8 mouse cellular contexts compared by ENCODE assay signal in the genomic region with DNA sequence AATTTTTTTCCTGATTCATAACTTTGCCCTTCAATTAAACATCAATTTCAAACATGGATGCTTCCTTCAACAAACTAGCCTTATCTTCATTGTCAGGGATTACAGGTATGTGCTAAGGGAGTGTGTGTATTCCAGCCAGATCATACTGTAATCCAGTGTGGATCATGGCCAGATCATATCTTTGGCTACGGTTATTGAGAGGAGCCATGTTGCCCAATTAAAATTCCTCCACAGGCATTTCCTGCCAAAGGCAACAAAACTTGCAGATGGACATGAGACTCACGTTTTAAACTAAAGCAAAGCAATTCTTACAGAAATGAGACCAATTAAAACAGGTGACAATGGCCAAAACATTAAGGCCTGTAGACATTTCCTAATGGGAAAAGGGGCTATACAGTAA. TPM values are rescaled to one million over a fixed set of nuclear protein-coding genes. Genes with fewer than 3 reads are reported as not detected.
DNase-seq lines count a peak whose midpoint lies in the region; ATAC-seq lines count a peak whose summit lies in the region.

No protein-coding gene starts in this region.

- H3K36me3 ChIP-seq in kidney, embryonic 15.5 days, result no peaks in the 10 kb centered on the region; the same call in 1 of the 2 replicates
- H3K36me3 ChIP-seq in embryonic facial prominence, embryonic 11.5 days (replicated peaks; ENCODE audit: control insufficient read depth, insufficient read depth, low read depth, low read length), result no peaks in the 10 kb centered on the region; the same call in 1 of the 2 replicates
- H3K36me3 ChIP-seq in hindbrain, embryonic 15.5 days, result no peaks in the 10 kb centered on the region
- H3K36me3 ChIP-seq in midbrain, embryonic 14.5 days (ENCODE audit: control insufficient read depth, insufficient read depth, low read length), result no peaks in the 10 kb centered on the region

- H3K4me1 ChIP-seq in kidney, embryonic 15.5 days, result peaks cover 22% of the 10 kb centered on the region
- H3K4me1 ChIP-seq in embryonic facial prominence, embryonic 11.5 days (ENCODE audit: control insufficient read depth, insufficient read depth, low read length), result no peaks in the 10 kb centered on the region
- H3K4me1 ChIP-seq in hindbrain, embryonic 15.5 days (replicated peaks), result peaks cover 35% of the 10 kb centered on the region
- H3K4me1 ChIP-seq in midbrain, embryonic 14.5 days (ENCODE audit: control insufficient read depth, insufficient read depth, low read length), result peaks cover 16% of the 10 kb centered on the region

- intact Hi-C loops in gastrocnemius, postnatal 36 days (cut with DNase I), result loop anchor here (5.0 kb wide), 1 partner anchor 34 kb away; a partner anchor contains a TSS

- H3K27me3 ChIP-seq in kidney, embryonic 15.5 days, result no peaks in the 10 kb centered on the region
- no peaks in the 10 kb centered on the region for H3K27me3 ChIP-seq in embryonic facial prominence, embryonic 11.5 days (ENCODE audit: control insufficient read depth, insufficient read depth, low read length)
- no peaks in the 10 kb centered on the region for H3K27me3 ChIP-seq in hindbrain, embryonic 15.5 days
- no peaks in the 10 kb centered on the region for H3K27me3 ChIP-seq in midbrain, embryonic 14.5 days (ENCODE audit: control insufficient read depth, insufficient read depth, low read length)

- no peak for ATAC-seq in kidney, embryonic 15.5 days (replicated peaks; ENCODE audit: low FRiP score)
- no peak for ATAC-seq in embryonic facial prominence, embryonic 11.5 days (replicated peaks; ENCODE audit: insufficient number of reproducible peaks, low FRiP score, low TSS enrichment, low read depth)
- ATAC-seq in hindbrain, embryonic 15.5 days (ENCODE audit: low FRiP score, low read depth), result no peak
- ATAC-seq in midbrain, embryonic 14.5 days (ENCODE audit: low FRiP score, low TSS enrichment), result no peak

- H3K4me2 ChIP-seq in kidney, embryonic 15.5 days, result peak overlapping the region; percentile 57
- peak overlapping the region; percentile 25; the same call in 1 of the 2 replicates for H3K4me2 ChIP-seq in embryonic facial prominence, embryonic 11.5 days (ENCODE audit: low read depth, low read length)
- H3K4me2 ChIP-seq in hindbrain, embryonic 15.5 days, result peak overlapping the region; percentile 58
- H3K4me2 ChIP-seq in midbrain, embryonic 14.5 days (ENCODE audit: low read length), result peak overlapping the region; percentile 60

- H3K9ac ChIP-seq in kidney, embryonic 15.5 days, result no peak overlapping the region
- H3K9ac ChIP-seq in embryonic facial prominence, embryonic 11.5 days (replicated peaks; ENCODE audit: low read length), result no peak overlapping the region
- H3K9ac ChIP-seq in hindbrain, embryonic 15.5 days, result peak overlapping the region; percentile 38; the same call in 1 of the 2 replicates
- H3K9ac ChIP-seq in midbrain, embryonic 14.5 days (replicated peaks; ENCODE audit: low read length), result peak overlapping the region; percentile 53; the same call in 1 of the 2 replicates

- H3K27ac ChIP-seq in kidney, embryonic 15.5 days, result no peak overlapping the region
- H3K27ac ChIP-seq in embryonic facial prominence, embryonic 11.5 days (replicated peaks; ENCODE audit: low read depth, low read length), result no peak overlapping the region
- no peak overlapping the region for H3K27ac ChIP-seq in hindbrain, embryonic 15.5 days (replicated peaks)
- peak overlapping the region; percentile 74 for H3K27ac ChIP-seq in midbrain, embryonic 14.5 days (replicated peaks; ENCODE audit: low read depth, low read length)

- WGBS in kidney, embryonic 15.5 days, result 47% methylated on average over 2 of the region's 2 CpGs
- WGBS in embryonic facial prominence, embryonic 11.5 days, result 58% methylated on average over 2 of the region's 2 CpGs
- WGBS in hindbrain, embryonic 15.5 days, result 58% methylated on average over 2 of the region's 2 CpGs
- 80% methylated on average over 2 of the region's 2 CpGs for WGBS in midbrain, embryonic 14.5 days

- H3K4me3 ChIP-seq in kidney, embryonic 15.5 days (replicated peaks), result peak overlapping the region; percentile 78
- H3K4me3 ChIP-seq in embryonic facial prominence, embryonic 11.5 days (ENCODE audit: low read depth, low read length), result peak overlapping the region; percentile 22; the same call in 1 of the 2 replicates
- peak overlapping the region; percentile 67; the same call in 1 of the 2 replicates for H3K4me3 ChIP-seq in hindbrain, embryonic 15.5 days
- H3K4me3 ChIP-seq in midbrain, embryonic 14.5 days (replicated peaks; ENCODE audit: low read depth, low read length), result peak overlapping the region; percentile 93; the same call in 1 of the 2 replicates

- DNase-seq in kidney, postnatal 14 days, result no peak
- no peak for DNase-seq in embryonic facial prominence, embryonic 11.5 days (ENCODE audit: low spot score)
- DNase-seq in midbrain, embryonic 14.5 days, result no peak
- DNase-seq in ovary, postnatal 14 days (ENCODE audit: low spot score), result no peak
- DNase-seq in gastrocnemius, postnatal 36 days, result no peak
- DNase-seq in adrenal gland, postnatal 10 days, result no peak

- H3K9me3 ChIP-seq in kidney, embryonic 15.5 days (replicated peaks), result no peaks in the 10 kb centered on the region
- no peaks in the 10 kb centered on the region for H3K9me3 ChIP-seq in embryonic facial prominence, embryonic 11.5 days (replicated peaks; ENCODE audit: control insufficient read depth, low read length)
- no peaks in the 10 kb centered on the region for H3K9me3 ChIP-seq in hindbrain, embryonic 15.5 days
- no peaks in the 10 kb centered on the region for H3K9me3 ChIP-seq in midbrain, embryonic 14.5 days (ENCODE audit: control insufficient read depth, low read length)

RNA-seq across cellular contexts. Expression of a gene that starts 0.9 kb away (rescaled TPM):
- polyA plus RNA-seq in kidney, embryonic 15.5 days (2015; fragmentation: Nextera tagmentation; extraction: Ambion mirVana), result 15.9 and 16.6 TPM in 2 replicates
- 14.4 and 16.2 TPM in 2 replicates for polyA plus RNA-seq in embryonic facial prominence, embryonic 11.5 days (2014; fragmentation: Nextera tagmentation; extraction: Ambion mirVana)
- 21.8 and 22.3 TPM in 2 replicates for polyA plus RNA-seq in hindbrain, embryonic 15.5 days (2015; fragmentation: Nextera tagmentation; extraction: Ambion mirVana)
- 23.0 and 23.5 TPM in 2 replicates for polyA plus RNA-seq in midbrain, embryonic 14.5 days (2014; fragmentation: Nextera tagmentation; extraction: Ambion mirVana)
- total RNA-seq in gastrocnemius, postnatal 36 days (2021), result 10 to 100 TPM; 16.3 to 17.4 TPM
- total RNA-seq in adrenal gland, postnatal 10 days (2021), result 10 to 100 TPM; 40.8 to 44.2 TPM

RNA-seq across cellular contexts. Expression of a gene that starts 27.7 kb away (rescaled TPM):
- not detected in 2 replicates for polyA plus RNA-seq in kidney, embryonic 15.5 days (2015; fragmentation: Nextera tagmentation; extraction: Ambion mirVana)
- polyA plus RNA-seq in embryonic facial prominence, embryonic 11.5 days (2014; fragmentation: Nextera tagmentation; extraction: Ambion mirVana), result not detected in 2 replicates
- polyA plus RNA-seq in hindbrain, embryonic 15.5 days (2015; fragmentation: Nextera tagmentation; extraction: Ambion mirVana), result not detected in 2 replicates
- polyA plus RNA-seq in midbrain, embryonic 14.5 days (2014; fragmentation: Nextera tagmentation; extraction: Ambion mirVana), result not detected in 2 replicates
- under 1 TPM; 0.27 to 0.31 TPM for total RNA-seq in gastrocnemius, postnatal 36 days (2021)
- under 1 TPM; 0.18 to 0.30 TPM for total RNA-seq in adrenal gland, postnatal 10 days (2021)

RNA-seq across cellular contexts. Expression of a gene that starts 34.5 kb away (rescaled TPM):
- polyA plus RNA-seq in kidney, embryonic 15.5 days (2015; fragmentation: Nextera tagmentation; extraction: Ambion mirVana), result 22.5 TPM in 2 replicates
- polyA plus RNA-seq in embryonic facial prominence, embryonic 11.5 days (2014; fragmentation: Nextera tagmentation; extraction: Ambion mirVana), result 17.3 TPM in 2 replicates
- polyA plus RNA-seq in hindbrain, embryonic 15.5 days (2015; fragmentation: Nextera tagmentation; extraction: Ambion mirVana), result 26.6 and 27.8 TPM in 2 replicates
- 19.2 and 24.5 TPM in 2 replicates for polyA plus RNA-seq in midbrain, embryonic 14.5 days (2014; fragmentation: Nextera tagmentation; extraction: Ambion mirVana)
- 1 to 10 TPM; 7.4 to 8.5 TPM for total RNA-seq in gastrocnemius, postnatal 36 days (2021)
- 10 to 100 TPM; 22.8 to 23.5 TPM for total RNA-seq in adrenal gland, postnatal 10 days (2021)

RNA-seq across cellular contexts. Expression of a gene that starts 57.9 kb away (rescaled TPM):
- not detected in 2 replicates for polyA plus RNA-seq in kidney, embryonic 15.5 days (2015; fragmentation: Nextera tagmentation; extraction: Ambion mirVana)
- not detected in 2 replicates for polyA plus RNA-seq in embryonic facial prominence, embryonic 11.5 days (2014; fragmentation: Nextera tagmentation; extraction: Ambion mirVana)
- not detected in 2 replicates for polyA plus RNA-seq in hindbrain, embryonic 15.5 days (2015; fragmentation: Nextera tagmentation; extraction: Ambion mirVana)
- polyA plus RNA-seq in midbrain, embryonic 14.5 days (2014; fragmentation: Nextera tagmentation; extraction: Ambion mirVana), result not detected in 2 replicates
- not detected for total RNA-seq in gastrocnemius, postnatal 36 days (2021)
- not detected for total RNA-seq in adrenal gland, postnatal 10 days (2021)

Comparison
In these comparisons a context has a peak if more than half of its experiments do, and no peak if none do; other contexts are left out.
1. H3K4me3 ChIP-seq: peak in every context shown above with its lines; median percentile 93 in midbrain, embryonic 14.5 days; 78 in kidney, embryonic 15.5 days; 67 in hindbrain, embryonic 15.5 days; 22 in embryonic facial prominence, embryonic 11.5 days.
2. H3K9ac ChIP-seq: peak in hindbrain, embryonic 15.5 days (single experiment) and midbrain, embryonic 14.5 days (single experiment); none in kidney, embryonic 15.5 days (single experiment) and embryonic facial prominence, embryonic 11.5 days (single experiment).
3. Peak in every context shown above with its lines, with median percentiles within 50 percentile points of each other: H3K4me2 ChIP-seq.